Mouse (Mus musculus) heart, postnatal 0 days (tissue): ENCODE measurements around the gene Rhot2. TPM values are rescaled to one million over a fixed set of nuclear protein-coding genes. Genes with fewer than 3 reads are reported as not detected.
A peak's percentile ranks its signal among the peaks of the same experiment; 100 is the strongest.

ENCODE experiments used
- ATAC-seq: fragments of 200-750 bp; cut with Nextera tagmentation; 2 replicates; pipeline ENCODE4 v1.8.0; 2017; ENCODE audit warnings: low read depth, moderate number of reproducible peaks, moderate library complexity; ENCODE audit not compliant: insufficient read depth
- DNase-seq: peaks from one replicate; pipeline ENCODE4 v3.0.0-alpha.2; 2016; ENCODE audit warnings: low spot score
- H3K27ac ChIP-seq: fragments of 300-500 bp; sonication (generic); 2 replicates; pipeline ENCODE4 v1.5.1; 2014; ENCODE audit warnings: low read depth, mild to moderate bottlenecking
- H3K27me3 ChIP-seq: fragments of 300-500 bp; sonication (generic); 2 replicates; pipeline ENCODE4 v1.6.1; 2014; ENCODE audit warnings: low read length, mixed read lengths; ENCODE audit not compliant: control insufficient read depth, insufficient read depth
- H3K36me3 ChIP-seq: fragments of 300-500 bp; sonication (generic); replicated peaks from 2 replicates; pipeline ENCODE4 v1.6.1; 2014; ENCODE audit warnings: low read length, mixed read lengths; ENCODE audit not compliant: control insufficient read depth, insufficient read depth
- H3K4me1 ChIP-seq: fragments of 300-500 bp; sonication (generic); 2 replicates; pipeline ENCODE4 v1.6.1; 2014; ENCODE audit warnings: antibody characterized with exemption; ENCODE audit not compliant: control insufficient read depth, insufficient read depth
- H3K4me2 ChIP-seq: fragments of 300-500 bp; sonication (generic); 2 replicates; pipeline ENCODE4 v1.6.1; 2014; ENCODE audit warnings: low read depth, mild to moderate bottlenecking, low read length, moderate library complexity
- H3K4me3 ChIP-seq: fragments of 300-500 bp; sonication (generic); 2 replicates; pipeline ENCODE4 v1.5.1; 2014; ENCODE audit warnings: low read depth, low read length
- H3K9ac ChIP-seq: fragments of 300-500 bp; sonication (generic); replicated peaks from 2 replicates; pipeline ENCODE4 v1.6.1; 2014; ENCODE audit warnings: low read depth, low read length, mixed read lengths
- H3K9me3 ChIP-seq: fragments of 300-500 bp; sonication (generic); replicated peaks from 2 replicates; pipeline ENCODE4 v1.6.1; 2016; ENCODE audit warnings: low read length; ENCODE audit not compliant: control insufficient read depth
- CTCF ChIP-seq: IDR thresholded peaks from 2 replicates; pipeline ENCODE4 v1.5.1; 2016; ENCODE audit warnings: antibody characterized with exemption, control low read depth, low read depth
- EP300 ChIP-seq: IDR thresholded peaks from 2 replicates; pipeline ENCODE4 v1.6.1; 2016; ENCODE audit warnings: antibody characterized with exemption, low read depth
- WGBS: fragments of 180-500 bp; shearing (Covaris S2); extraction: QIAGEN DNeasy Blood & Tissue Kit; methylation state at CpG from one replicate; pipeline ENCODE4 v1.1.7; 2014; 5-methylcytosine and 5-hydroxymethylcytosine counted together
- polyA plus RNA-seq: library from polyadenylated mRNA; unstranded; fragments of >200 nt; fragmentation: Nextera tagmentation; extraction: Ambion mirVana; gene quantifications from 2 replicates; pipeline ENCODE4 v1.2.1, GENCODE M21; 2015
- total RNA-seq: library from RNA; depleted of rRNA; stranded (reverse); fragments of >200 nt; gene quantifications from 2 replicates; pipeline ENCODE4 v1.2.3, GENCODE M21; 2014; ENCODE audit warnings: low replicate concordance

Rhot2 gene
- total and polyA plus RNA-seq, 2 experiments from 2014 or later: 27.5 to 88.2 TPM

DNA sequence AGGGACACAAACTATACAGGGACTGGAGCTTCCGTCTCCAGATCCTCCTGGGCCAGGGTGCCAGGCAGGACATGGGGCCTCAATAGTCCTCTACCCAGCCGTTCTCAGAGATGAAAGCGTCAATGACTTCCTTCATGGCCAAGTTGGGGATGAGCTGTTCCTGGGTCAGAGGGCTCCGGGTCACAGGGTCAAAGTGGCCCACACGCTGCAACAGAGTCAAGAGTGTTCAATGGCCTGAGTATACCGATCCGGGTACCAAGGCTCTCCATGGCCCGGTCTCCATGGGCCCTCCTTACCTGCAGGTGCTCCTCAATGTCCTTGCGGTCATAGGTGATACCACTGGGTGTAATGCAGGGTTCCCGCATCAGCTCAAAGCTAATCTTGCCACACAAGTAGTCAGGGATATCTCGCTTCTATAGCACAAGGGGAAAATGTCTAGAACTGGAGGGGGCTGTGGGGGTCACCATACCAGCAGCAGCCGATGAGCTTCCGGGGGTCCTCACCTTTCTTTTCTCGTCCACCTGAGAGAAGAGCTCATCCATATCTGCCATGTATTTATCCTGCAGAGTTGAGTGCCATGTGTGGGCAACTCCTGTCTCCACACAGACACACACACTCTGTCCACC, 13.7 kb downstream of the Rhot2 start:
- Histone ChIP-seq H3K36me3 (peaks cover 32% of the 10 kb centered on the region), H3K27me3 (no peaks in the 10 kb centered on the region), H3K27ac (no peak overlapping the region), H3K9me3 (no peaks in the 10 kb centered on the region), H3K9ac (no peak overlapping the region), H3K4me2 (peak overlapping the region; percentile 81; the same call in 1 of the 2 replicates), H3K4me1 (peaks cover 40% of the 10 kb centered on the region), H3K4me3 (no peak overlapping the region)
- TF ChIP-seq EP300 (no peak), CTCF (no peak)
- 80% methylated on average over 14 of the region's 14 CpGs for WGBS
- ATAC-seq (no peak), DNase-seq (no peak)

DNA sequence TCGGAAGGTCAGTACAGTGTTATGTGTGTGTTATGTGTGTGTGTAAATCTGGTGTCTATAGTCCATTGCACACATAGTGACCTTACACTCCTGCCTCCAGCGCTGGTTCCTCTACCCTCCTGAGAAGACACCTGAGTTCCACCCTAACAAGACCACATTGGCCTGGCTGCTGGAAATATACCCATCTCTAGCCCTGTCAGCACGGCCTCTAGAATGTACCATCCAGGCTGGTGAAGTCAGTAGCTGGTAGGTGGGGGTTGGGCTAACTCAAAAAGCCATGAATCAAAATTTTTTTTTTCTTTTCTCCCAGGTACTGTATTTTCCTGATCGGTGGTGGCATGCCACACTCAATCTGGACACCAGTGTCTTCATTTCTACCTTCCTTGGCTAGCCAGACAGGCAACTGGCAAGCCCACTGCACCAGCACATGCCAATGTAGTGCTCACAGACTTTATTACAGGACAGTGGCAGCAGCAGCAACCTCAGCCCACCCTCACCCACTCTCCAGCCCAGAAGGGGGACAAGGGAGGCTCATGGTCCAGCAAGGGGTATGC, 14.4 kb downstream of the Rhot2 start:
- no peaks in the 10 kb centered on the region for H3K9me3 ChIP-seq
- no peak overlapping the region for H3K27ac ChIP-seq
- H3K4me3 ChIP-seq: no peak overlapping the region
- ATAC-seq (no peak), DNase-seq (no peak)
- 74% methylated on average over 4 of the region's 4 CpGs for WGBS
- H3K36me3 ChIP-seq: peaks cover 33% of the 10 kb centered on the region
- H3K27me3 ChIP-seq: no peaks in the 10 kb centered on the region
- H3K9ac ChIP-seq: no peak overlapping the region
- H3K4me1 ChIP-seq: peaks cover 39% of the 10 kb centered on the region
- no peak overlapping the region for H3K4me2 ChIP-seq
- TF ChIP-seq EP300 (no peak), CTCF (no peak)

DNA sequence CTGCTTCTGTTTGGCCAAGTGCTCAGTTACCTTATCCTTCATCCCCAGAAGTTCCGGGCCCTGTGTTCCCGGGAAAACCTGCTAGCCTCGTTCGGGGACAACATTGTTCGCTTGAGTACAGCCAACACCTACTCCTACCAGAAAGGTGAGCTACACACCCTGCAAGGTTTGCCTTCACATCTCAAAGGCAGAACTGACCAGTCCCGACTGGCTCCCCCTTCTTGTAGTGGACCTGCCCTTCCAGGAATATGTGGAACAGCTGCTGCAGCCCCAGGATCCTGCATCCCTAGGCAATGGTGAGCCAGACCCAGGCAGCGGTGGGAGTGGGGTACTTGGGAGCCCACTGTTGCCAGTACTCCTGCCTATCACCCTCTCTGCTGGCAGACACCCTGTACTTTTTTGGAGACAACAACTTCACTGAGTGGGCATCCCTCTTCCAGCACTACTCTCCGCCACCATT, 15.1 kb downstream of the Rhot2 start:
- Histone ChIP-seq H3K27me3 (no peaks in the 10 kb centered on the region), H3K9ac (peak overlapping the region; percentile 77), H3K4me3 (peak overlapping the region; percentile 65), H3K4me2 (peak overlapping the region; percentile 92), H3K4me1 (peaks cover 33% of the 10 kb centered on the region), H3K36me3 (peaks cover 33% of the 10 kb centered on the region), H3K27ac (peak overlapping the region; percentile 87), H3K9me3 (no peaks in the 10 kb centered on the region)
- ATAC-seq (no peak), DNase-seq (no peak)
- TF ChIP-seq EP300 (no peak), CTCF (no peak)
- WGBS: 30% methylated on average over 8 of the region's 8 CpGs

DNA sequence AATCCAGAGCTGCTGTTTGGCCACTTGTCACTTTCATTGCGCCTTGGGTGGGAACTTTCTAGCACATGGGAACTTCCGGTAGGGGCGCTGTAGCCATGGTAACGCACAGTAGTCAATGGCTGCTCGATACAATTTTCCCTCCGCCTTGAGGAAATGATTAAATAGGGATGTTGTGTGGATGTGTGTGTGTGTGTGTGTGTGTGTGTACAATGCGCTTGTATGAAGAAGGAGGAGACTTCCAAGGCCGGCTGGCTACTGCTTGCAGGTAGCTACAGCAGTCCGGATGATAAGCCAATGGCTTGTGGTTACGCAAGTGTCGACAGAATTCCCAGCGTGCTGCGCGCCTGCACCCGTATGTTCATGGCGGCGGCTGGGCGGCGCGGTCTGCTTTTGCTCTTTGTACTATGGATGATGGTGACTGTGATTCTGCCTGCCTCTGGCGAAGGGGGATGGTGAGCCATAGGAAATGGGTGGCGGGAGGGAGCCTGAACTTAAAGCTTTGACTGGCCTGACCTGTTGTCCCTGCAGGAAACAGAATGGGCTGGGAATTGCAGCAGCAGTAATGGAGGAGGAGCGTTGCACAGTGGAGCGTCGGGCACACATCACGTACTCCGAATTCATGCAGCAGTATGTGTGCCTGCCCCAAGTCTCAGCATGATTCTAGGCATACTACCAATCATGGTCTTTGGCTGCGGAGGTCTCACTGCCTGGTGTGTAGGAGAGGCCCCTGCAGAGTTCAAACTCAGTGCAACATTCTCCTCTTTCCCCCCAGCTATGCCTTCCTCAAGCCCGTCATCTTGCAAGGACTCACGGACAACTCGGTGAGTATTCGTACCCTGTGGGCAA, 15.7 kb downstream of the Rhot2 start, which contains the start of gene Jmjd8:
TSS of gene Jmjd8 (plus strand) at position 156 of the 846 bp plus-strand sequence.
- no peak for ATAC-seq
- Histone ChIP-seq H3K9ac (peak within 1 kb of the TSS; percentile 77), H3K36me3 (peaks cover 33% of the 10 kb centered on the region)

DNA sequence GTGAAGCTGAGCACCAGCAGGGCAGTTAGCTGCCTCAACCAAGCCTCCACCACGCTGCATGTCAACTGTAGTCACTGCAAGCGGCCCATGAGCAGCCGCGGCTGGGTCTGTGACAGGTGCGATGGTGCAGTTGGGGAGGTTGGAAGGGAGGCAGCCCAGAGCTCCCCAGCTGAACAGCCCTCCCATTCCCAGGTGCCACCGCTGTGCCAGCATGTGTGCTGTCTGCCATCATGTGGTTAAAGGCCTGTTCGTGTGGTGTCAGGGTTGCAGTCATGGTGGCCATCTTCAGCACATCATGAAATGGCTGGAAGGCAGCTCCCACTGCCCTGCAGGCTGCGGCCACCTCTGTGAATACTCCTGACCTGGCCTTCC, 16.4 kb downstream of the Rhot2 start:
- Histone ChIP-seq H3K4me2 (peak overlapping the region; percentile 92), H3K27ac (peak overlapping the region; percentile 87; the same call in 1 of the 2 replicates), H3K4me1 (peaks cover 37% of the 10 kb centered on the region), H3K36me3 (peaks cover 33% of the 10 kb centered on the region), H3K4me3 (peak overlapping the region; percentile 65), H3K27me3 (no peaks in the 10 kb centered on the region), H3K9me3 (no peaks in the 10 kb centered on the region), H3K9ac (no peak overlapping the region)
- DNase-seq (no peak), ATAC-seq (no peak)
- TF ChIP-seq EP300: no peak
- no peak for TF ChIP-seq CTCF
- WGBS: 85% methylated on average over 8 of the region's 8 CpGs

More for the DNA sequence above, 15.7 kb downstream of the Rhot2 start, which contains the start of gene Jmjd8:
- peak within 1 kb of the TSS; percentile 87 for H3K27ac ChIP-seq
- peak within 1 kb of the TSS; percentile 92 for H3K4me2 ChIP-seq
- peaks cover 35% of the 10 kb centered on the region for H3K4me1 ChIP-seq
- no peaks in the 10 kb centered on the region for H3K27me3 ChIP-seq
- TF ChIP-seq EP300: no peak
- TF ChIP-seq CTCF: peak; percentile 30
- WGBS: 2% methylated on average over 32 of the region's 32 CpGs
- no peaks in the 10 kb centered on the region for H3K9me3 ChIP-seq
- DNase-seq: peak; percentile 85
- H3K4me3 ChIP-seq: peak within 1 kb of the TSS; percentile 65
